ENCODE assay signal across 9 mouse cellular contexts in genomic region chr16:24566277-24566676, GRCm38 (mm10).
DNase-seq lines count a peak whose midpoint lies in the region; ATAC-seq and TF ChIP-seq lines count a peak whose summit lies in the region.
"Had no signal": no experiment of that assay in that cellular context is flagged by ENCODE, and none has a peak within 500 bp of the region (broad histone marks: within the 10 kb centered on the region; RNA-seq: fewer than 3 reads in every experiment).

No protein-coding gene starts in this region.

- no peak for TF ChIP-seq CTCF in left cerebral cortex, adult 2 months (IDR thresholded peaks at IDR 0.05)

- H3K9me3 ChIP-seq in limb, embryonic 12.5 days, result no peaks in the 10 kb centered on the region
- no peaks in the 10 kb centered on the region for H3K9me3 ChIP-seq in forebrain, embryonic 11.5 days (ENCODE audit: control insufficient read depth, low read length)

- ATAC-seq in cerebellum, adult (ENCODE audit: insufficient number of reproducible peaks, low FRiP score, low TSS enrichment), result no peak
- ATAC-seq in limb, embryonic 12.5 days (ENCODE audit: insufficient number of reproducible peaks, insufficient read depth, low FRiP score, low TSS enrichment, low read depth), result peak; percentile 82
- ATAC-seq in forebrain, embryonic 11.5 days (replicated peaks; ENCODE audit: low FRiP score), result no peak

- intact Hi-C loops in left cerebral cortex, postnatal 14 days (cut with DNase I), result no loop called here
- intact Hi-C loops in left cerebral cortex, adult 2 months (cut with DNase I), result no loop called here

- no peak overlapping the region for H3K9ac ChIP-seq in limb, embryonic 12.5 days (replicated peaks)
- H3K9ac ChIP-seq in forebrain, embryonic 11.5 days (ENCODE audit: low read length), result no peak overlapping the region

- H3K27me3 ChIP-seq in limb, embryonic 12.5 days, result no peaks in the 10 kb centered on the region; the same call in 1 of the 2 replicates
- H3K27me3 ChIP-seq in forebrain, embryonic 11.5 days (ENCODE audit: control insufficient read depth, insufficient read depth, low read length), result no peaks in the 10 kb centered on the region

- no peaks in the 10 kb centered on the region for H3K36me3 ChIP-seq in limb, embryonic 12.5 days
- H3K36me3 ChIP-seq in forebrain, embryonic 11.5 days (ENCODE audit: control insufficient read depth, insufficient read depth, low read length), result no peaks in the 10 kb centered on the region

- H3K4me2 ChIP-seq in limb, embryonic 12.5 days, result no peak overlapping the region
- H3K4me2 ChIP-seq in forebrain, embryonic 11.5 days (ENCODE audit: low read depth, low read length, severe bottlenecking), result no peak overlapping the region

- whole genome bisulfite sequencing in limb, embryonic 12.5 days, result 46% methylated on average over 3 of the region's 3 CpGs
- 72% methylated on average over 3 of the region's 3 CpGs for WGBS in forebrain, embryonic 11.5 days

- H3K27ac ChIP-seq in limb, embryonic 12.5 days, result no peak overlapping the region
- no peak overlapping the region for H3K27ac ChIP-seq in forebrain, embryonic 11.5 days (ENCODE audit: low read depth, low read length)
- no peak overlapping the region for H3K27ac ChIP-seq in left cerebral cortex, adult 2 months
- H3K27ac ChIP-seq: macrophage had no signal

- DNase-seq in cerebellum, postnatal 14 days, result peak; percentile 17 to 23
- peak; percentile 69 for DNase-seq in 3134 (ENCODE audit: extremely low read depth, insufficient read length, low spot score)
- DNase-seq in forelimb bud, embryonic 11.5 days (ENCODE audit: low read depth, low spot score), result peak; percentile 45
- no peak for DNase-seq in left cerebral cortex, postnatal 14 days (ENCODE audit: low spot score in 2 of 2)
- DNase-seq in forebrain, embryonic 11.5 days (ENCODE audit: low spot score), result no peak
- no peak for DNase-seq in left cerebral cortex, adult 2 months (ENCODE audit: extremely low spot score in 1 of 2, low spot score in 2 of 2)

- no peak overlapping the region for H3K4me3 ChIP-seq in limb, embryonic 12.5 days (replicated peaks)
- H3K4me3 ChIP-seq in forebrain, embryonic 11.5 days (ENCODE audit: low read depth, low read length), result no peak overlapping the region
- H3K4me3 ChIP-seq in left cerebral cortex, adult 2 months, result no peak overlapping the region

- peaks cover 27% of the 10 kb centered on the region for H3K4me1 ChIP-seq in limb, embryonic 12.5 days (replicated peaks)
- H3K4me1 ChIP-seq in forebrain, embryonic 11.5 days (replicated peaks; ENCODE audit: control insufficient read depth, insufficient read depth, low read length), result 0 out of 2 replicates have a peak, but pooled peaks cover 2% of the 10 kb centered on the region

Comparison
In these comparisons a context has a peak if more than half of its experiments do, and no peak if none do; other contexts are left out.
1. DNase-seq: peak in cerebellum, postnatal 14 days (2 of 2), 3134 (single experiment) and forelimb bud, embryonic 11.5 days (single experiment); none in left cerebral cortex, postnatal 14 days (0 of 2), forebrain, embryonic 11.5 days (single experiment) and left cerebral cortex, adult 2 months (0 of 2).